Mouse (Mus musculus): ENCODE results near the gene Gabra6. TPM values are rescaled to one million over a fixed set of nuclear protein-coding genes. Genes with fewer than 3 reads are reported as not detected.

The Gabra6 gene
- polyA plus RNA-seq (2012; ENCODE audit: low replicate concordance), result not detected in 2 replicates

DNA sequence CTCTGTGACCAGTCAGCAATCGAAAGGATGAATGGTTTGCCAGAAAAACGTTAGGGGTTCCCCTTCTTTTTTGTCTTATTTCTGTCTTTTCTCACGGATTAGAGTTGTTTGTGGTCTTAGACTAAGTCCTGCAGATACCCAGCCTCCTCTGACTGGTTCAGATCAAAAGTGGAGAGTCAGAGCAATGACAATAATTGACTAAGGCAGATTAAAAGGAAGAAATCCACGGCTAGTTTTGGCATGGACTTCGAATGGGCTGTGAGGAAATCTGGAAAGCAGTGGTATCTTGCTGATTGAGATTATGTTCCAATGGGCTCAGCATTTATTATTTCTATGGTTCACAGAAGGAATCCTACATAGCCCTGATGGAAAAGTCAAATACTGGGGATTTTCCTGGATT, at the start of gene Gabra6:
Gene Gabra6, minus strand, starts transcription at position 191 of the 400 bp plus-strand sequence.

Other genes starting within 250 kb of the Gabra6 start
- gene Gabra1, start 138.1 kb downstream of the Gabra6 start, polyA plus RNA-seq (2012; ENCODE audit: low replicate concordance), result 0.05 TPM in 1 of 2 replicates, not detected in the other
- not detected in 2 replicates for gene Gabrb2, start 98.7 kb upstream of the Gabra6 start, polyA plus RNA-seq (2012; ENCODE audit: low replicate concordance)